Mouse (Mus musculus): Measurements from ENCODE around the gene Tcap.
"Not testable (repeated sequence)": the region's sequence is repeated elsewhere in the genome, so short reads cannot be mapped to it uniquely, and the experiment has no call there.

Tcap gene

GRCm38 (mm10) chr11:98376756-98377155 is 6.9 kb upstream of the Tcap start:
- CTCF ChIA-PET: interaction anchor here (0.6 kb wide), 1 partner anchor 156 kb away, joined by 5 read pairs; no protein-coding TSS in a partner anchor

- CTCF ChIA-PET: no interaction called here
These were observed 5.8 kb upstream of the Tcap start for GRCm38 (mm10) chr11:98377787-98378186.

DNA sequence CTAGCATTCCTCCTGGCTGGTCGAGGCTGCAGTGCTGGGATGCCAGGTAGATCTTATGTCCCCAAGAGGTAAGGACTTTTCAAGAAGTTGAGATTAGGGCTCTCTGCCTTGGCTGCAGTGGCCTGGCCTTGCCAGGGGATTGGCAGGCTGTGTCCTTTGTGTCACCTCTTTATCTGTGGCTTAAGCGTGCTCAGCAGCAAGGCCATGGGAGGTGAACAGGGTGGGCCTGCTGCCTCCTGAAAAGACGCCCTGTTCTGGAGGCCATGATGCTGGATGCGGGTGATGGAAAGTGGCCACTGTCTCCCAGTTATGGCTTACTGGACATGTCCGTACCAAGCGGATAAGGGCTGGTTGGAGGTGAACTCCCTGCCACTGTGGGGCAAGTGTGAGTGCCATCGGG is 4.2 kb upstream of the Tcap start:
- CTCF ChIA-PET: no interaction called here

DNA sequence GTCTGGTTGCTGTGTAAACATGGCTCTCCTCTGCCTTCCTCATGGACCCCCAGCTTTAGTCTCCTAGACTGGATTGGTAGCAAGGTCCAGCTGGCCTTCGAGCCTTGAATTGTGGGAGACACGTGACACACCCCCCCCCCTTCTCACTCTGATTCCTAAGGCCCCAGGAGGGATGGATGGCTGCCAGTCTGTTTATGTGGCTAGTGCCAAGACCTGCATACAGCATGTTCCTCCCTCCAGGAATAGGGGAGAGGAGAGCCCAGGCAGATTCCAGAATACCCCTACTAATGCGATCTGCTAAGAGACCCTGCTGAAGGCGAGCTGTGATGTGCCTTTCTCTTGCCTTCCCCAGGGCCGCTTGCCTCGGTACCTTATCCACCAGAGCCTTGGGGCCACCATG is 3.5 kb upstream of the Tcap start:
- CTCF ChIA-PET: no interaction called here

GRCm38 (mm10) chr11:98381651-98382050 is 2.0 kb upstream of the Tcap start:
- CTCF ChIA-PET: no interaction called here

DNA sequence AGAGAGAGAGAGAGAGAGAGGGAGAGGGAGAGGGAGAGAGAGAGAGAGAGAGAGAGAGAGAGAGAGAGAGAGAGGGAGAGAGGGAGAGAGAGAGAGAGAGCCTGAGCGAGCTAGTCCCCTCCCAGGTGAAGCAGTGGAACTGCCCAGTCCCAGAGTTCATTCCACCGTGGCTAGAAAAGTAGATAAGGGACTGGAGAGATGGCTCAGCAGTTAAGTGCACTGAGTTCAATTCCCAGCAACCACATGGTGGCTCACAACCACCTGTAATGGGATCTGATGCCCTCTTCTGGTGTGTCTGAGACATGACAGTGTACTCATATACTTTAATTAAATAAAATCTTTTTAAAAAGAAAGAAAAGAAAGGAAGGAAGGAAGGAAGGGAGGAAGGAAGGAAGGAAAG is 1.2 kb upstream of the Tcap start:
- CTCF ChIA-PET: not testable (repeated sequence)

GRCm38 (mm10) chr11:98384216-98384615 is 605 bp downstream of the Tcap start:
- CTCF ChIA-PET: no interaction called here

DNA sequence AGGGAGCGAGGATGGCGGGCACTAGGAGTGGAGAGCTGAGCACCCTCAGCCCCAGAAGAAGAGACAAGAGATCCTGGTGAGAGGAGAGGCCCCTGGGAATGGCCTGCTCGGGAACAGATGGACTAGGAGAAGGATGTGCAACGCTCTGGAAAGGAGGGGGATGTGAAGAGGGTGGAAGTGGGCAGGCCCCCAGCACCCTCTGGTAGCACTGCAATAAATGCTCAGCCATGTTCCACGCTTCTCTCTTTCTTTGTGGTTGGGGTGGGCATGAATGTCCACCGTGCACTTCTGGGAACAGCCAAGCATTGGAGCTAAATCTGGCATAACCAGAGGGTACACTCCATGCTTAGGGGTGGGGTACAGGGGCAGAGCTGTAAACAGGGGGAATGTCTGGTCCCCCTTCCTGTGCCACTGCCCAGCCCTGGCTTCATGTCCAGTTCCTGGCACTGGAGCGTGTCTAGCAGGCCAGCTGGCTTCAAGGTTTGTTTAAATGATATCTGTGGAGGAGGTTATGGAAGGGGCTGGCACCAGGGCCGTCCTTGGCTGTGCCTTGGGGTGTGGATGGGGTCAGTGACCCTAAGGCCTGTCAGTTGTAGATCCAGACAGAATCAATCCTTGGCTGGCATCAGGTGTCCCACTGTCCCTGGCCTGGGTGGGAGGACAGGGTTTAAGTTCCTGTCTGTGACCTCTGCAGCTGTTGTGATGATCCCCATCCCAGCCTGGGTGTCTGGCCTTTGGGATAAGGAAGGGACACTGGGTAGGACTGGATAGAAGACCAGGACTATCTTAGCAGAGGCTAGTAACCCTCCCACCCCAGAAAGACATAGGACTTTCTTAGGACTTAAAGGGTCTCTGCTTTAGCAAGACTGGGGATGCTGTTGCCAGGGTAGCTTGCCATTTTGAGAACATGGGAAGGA is 1.4 kb downstream of the Tcap start:
- CTCF ChIA-PET: no interaction called here

- CTCF ChIA-PET: no interaction called here
These were observed 2.3 kb downstream of the Tcap start, which contains the start of gene Pnmt for GRCm38 (mm10) chr11:98385638-98386585. TSS of gene Pnmt (plus strand) at chr11:98386450.

DNA sequence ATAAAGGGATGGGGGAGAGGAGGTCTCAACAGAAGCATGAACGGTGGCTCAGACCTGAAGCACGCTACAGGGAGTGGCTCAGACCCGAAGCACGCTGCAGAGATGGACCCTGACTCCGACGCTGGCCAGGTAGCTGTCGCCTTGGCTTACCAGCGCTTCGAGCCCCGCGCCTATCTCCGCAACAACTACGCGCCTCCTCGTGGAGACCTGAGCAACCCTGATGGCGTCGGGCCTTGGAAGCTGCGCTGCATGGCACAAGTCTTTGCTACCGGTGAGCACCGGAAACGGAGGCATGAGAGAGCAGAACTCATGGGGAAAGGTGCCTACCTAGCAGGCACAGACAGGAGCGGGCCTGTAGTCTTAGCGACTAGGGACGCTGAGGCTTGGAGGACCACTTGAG is 3.0 kb downstream of the Tcap start:
- CTCF ChIA-PET: no interaction called here

DNA sequence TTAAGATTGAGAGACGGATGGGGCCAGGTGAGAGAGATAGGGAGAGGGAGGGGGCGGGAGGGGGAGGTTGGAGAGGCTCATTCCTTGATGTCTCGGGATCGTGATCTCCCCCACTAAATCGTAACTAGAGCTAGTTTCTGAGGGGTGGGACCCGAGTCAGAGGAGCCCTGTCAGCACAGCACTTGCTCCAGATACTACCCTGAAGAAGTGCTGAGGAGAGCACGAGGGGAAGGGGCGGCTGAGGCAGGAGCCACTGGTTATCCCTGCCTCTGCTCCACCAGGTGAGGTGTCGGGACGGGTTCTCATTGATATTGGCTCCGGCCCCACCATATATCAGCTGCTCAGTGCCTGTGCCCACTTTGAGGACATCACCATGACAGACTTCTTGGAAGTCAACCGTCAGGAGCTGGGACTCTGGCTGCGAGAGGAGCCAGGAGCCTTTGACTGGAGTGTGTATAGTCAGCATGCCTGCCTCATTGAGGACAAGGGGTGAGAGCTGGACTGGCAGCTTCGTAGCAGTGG is 3.5 kb downstream of the Tcap start:
- CTCF ChIA-PET: interaction anchor here (0.6 kb wide), 1 partner anchor 144 kb away, joined by 4 read pairs; no protein-coding TSS in a partner anchor

GRCm38 (mm10) chr11:98388282-98388681 is 4.7 kb downstream of the Tcap start:
- CTCF ChIA-PET: interaction anchor here (0.6 to 1.8 kb wide), 4 partner anchors 15 to 46 kb away, joined by 3 to 13 read pairs (median 5); no protein-coding TSS in a partner anchor

DNA sequence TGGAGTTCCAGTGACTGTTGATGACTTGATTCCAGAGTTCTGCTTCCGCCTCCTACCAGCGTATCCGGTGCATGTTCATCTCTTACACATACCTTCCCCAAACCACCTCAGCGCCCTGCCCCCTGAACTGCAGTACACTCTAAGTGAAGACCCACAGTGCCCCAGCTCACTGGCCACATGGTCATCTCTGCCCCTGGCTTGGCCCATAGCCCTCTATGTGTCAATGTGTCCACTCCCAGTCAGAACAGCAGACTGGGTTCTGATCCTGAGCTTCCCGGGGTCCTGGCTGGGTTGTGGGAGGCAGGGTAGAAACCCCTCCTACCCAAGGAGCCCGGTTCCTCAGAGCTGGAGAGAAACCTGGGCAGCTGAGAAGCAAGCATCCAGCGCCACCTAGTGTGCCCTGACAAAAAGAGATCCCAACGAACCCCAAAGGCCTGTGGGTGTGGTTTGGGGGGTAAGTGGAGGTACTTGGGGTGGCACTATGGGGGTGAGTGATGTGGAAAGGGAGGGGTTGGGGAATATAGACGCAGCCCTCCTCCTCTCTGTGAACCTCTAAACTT is 5.7 kb downstream of the Tcap start:
- CTCF ChIA-PET: interaction anchor here (0.8 to 1.8 kb wide), 5 partner anchors 16 to 68 kb away, joined by 3 to 5 read pairs (median 5); no protein-coding TSS in a partner anchor

GRCm38 (mm10) chr11:98390141-98390540 is 6.5 kb downstream of the Tcap start:
- CTCF ChIA-PET: interaction anchor here (0.8 to 1.8 kb wide), 2 partner anchors 48 to 67 kb away, joined by 3 to 5 read pairs; no protein-coding TSS in a partner anchor

DNA sequence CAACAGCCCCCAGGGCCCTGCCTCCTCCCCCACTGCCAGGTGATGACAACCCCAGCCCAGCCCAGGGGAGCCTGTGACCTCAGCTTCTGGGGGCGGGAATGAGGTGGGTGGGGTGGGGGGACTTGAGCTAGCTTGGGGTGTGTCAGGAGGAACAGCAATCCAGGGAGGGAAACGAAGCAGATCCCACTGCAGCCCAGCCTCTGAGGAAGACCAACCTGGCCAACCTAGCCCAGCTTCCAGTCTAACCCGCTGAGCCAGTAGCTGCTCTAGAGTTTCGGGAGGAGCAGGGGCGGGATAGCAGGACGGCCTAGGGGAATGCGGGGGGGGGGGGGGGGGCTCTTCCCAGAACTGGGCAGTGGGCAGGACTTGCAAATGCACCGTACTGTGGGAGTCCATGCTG is 8.4 kb downstream of the Tcap start:
- CTCF ChIA-PET: interaction anchor here (0.7 kb wide), 1 partner anchor 13 kb away, joined by 4 read pairs; no protein-coding TSS in a partner anchor

DNA sequence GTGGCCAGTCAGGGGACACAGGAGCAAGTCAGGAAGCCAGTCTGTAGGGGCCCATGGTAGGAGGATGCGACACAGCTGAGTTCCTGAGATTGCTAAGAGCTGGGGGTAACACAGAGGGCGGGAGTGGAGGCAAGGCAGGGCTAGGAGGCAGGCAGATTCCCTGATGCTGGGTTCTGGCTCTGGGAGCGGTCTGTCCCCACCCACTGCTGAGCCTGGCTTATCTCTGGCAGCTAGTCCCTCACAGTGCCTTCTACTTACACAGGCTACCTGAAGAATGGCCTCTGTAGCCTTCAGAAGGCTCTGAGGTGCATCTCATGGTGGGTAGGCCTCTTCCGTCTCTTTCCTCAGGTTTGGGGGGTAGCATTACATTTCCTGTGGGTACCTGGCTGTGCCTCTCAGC is 9.0 kb downstream of the Tcap start:
- CTCF ChIA-PET: interaction anchor here (0.7 kb wide), 1 partner anchor 14 kb away, joined by 4 read pairs; no protein-coding TSS in a partner anchor

- CTCF ChIA-PET: no interaction called here
These were observed 9.7 kb downstream of the Tcap start for GRCm38 (mm10) chr11:98393317-98393716.

- CTCF ChIA-PET: no interaction called here
These were observed 10.7 kb downstream of the Tcap start for GRCm38 (mm10) chr11:98394301-98394700.

GRCm38 (mm10) chr11:98395041-98395440 is 11.4 kb downstream of the Tcap start:
- CTCF ChIA-PET: interaction anchor here (0.6 kb wide), 1 partner anchor 419 kb away, joined by 3 read pairs; no protein-coding TSS in a partner anchor

DNA sequence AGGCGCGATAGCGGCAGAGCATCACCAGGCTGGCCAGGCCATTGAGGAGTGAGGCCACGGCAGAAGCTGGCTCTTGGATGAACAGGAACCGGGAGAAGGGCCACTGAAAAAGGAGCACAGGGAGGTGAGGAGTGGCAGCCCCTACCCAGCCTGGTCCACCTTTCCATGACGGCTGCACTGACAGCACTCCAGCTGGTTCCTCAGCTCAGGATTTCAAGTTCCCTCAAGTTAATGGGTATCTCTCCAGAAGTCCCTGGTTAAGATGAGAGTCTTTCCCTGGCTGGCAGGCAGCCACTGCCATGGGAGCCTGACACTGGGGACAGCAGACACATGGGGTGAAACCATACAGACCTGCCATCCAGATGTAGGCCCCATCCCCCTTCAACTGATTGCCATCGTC is 14.3 kb downstream of the Tcap start:
- CTCF ChIA-PET: interaction anchor here (0.6 kb wide), 1 partner anchor 51 kb away, joined by 3 read pairs; no protein-coding TSS in a partner anchor

- CTCF ChIA-PET: interaction anchor here (0.6 kb wide), 1 partner anchor 147 kb away, joined by 3 read pairs; no protein-coding TSS in a partner anchor
These were observed 16.6 kb downstream of the Tcap start, which contains the start of gene Pgap3 for GRCm38 (mm10) chr11:98400161-98400726. TSS of gene Pgap3 (minus strand) at chr11:98400490.

Data from spleen, embryonic (tissue).